Mouse (Mus musculus) heart, embryonic 16.5 days (tissue): ENCODE measurements at regions not wholly inside any gene's neighbourhood (a gene's known extent, or its start where the extent isn't known, plus 50 kb on each side); places are given as distances from the start of the nearest gene placed in this dataset.

Experiments used
- ATAC-seq: fragments of 200-750 bp; cut with Nextera tagmentation; replicated peaks from 2 replicates; pipeline ENCODE4 v1.8.0; 2017; ENCODE audit warnings: moderate number of reproducible peaks; ENCODE audit not compliant: insufficient read depth, low FRiP score; ENCODE audit errors: extremely low read depth
- H3K27ac ChIP-seq: fragments of 300-500 bp; sonication (generic); 2 replicates; pipeline ENCODE4 v1.5.1; 2014; ENCODE audit warnings: mild to moderate bottlenecking, low read length, control low read depth, moderate library complexity
- H3K27me3 ChIP-seq: fragments of 300-500 bp; sonication (generic); 2 replicates; pipeline ENCODE4 v1.6.1; 2014; ENCODE audit warnings: low read length, mixed read lengths; ENCODE audit not compliant: control insufficient read depth, insufficient read depth
- H3K36me3 ChIP-seq: fragments of 300-500 bp; sonication (generic); 2 replicates; pipeline ENCODE4 v1.6.1; 2014; ENCODE audit not compliant: control insufficient read depth, insufficient read depth
- H3K4me1 ChIP-seq: fragments of 300-500 bp; sonication (generic); 2 replicates; pipeline ENCODE4 v1.6.1; 2014; ENCODE audit warnings: low read length, mixed read lengths; ENCODE audit not compliant: control insufficient read depth, insufficient read depth
- H3K4me2 ChIP-seq: fragments of 300-500 bp; sonication (generic); 2 replicates; pipeline ENCODE4 v1.6.1; 2014; ENCODE audit warnings: low read depth, mild to moderate bottlenecking, control low read depth, low read length
- H3K4me3 ChIP-seq: fragments of 300-500 bp; sonication (generic); 2 replicates; pipeline ENCODE4 v1.5.1; 2014; ENCODE audit warnings: mild to moderate bottlenecking, control low read depth, low read length
- H3K9ac ChIP-seq: fragments of 300-500 bp; sonication (generic); 2 replicates; pipeline ENCODE4 v1.6.1; 2014; ENCODE audit warnings: low read length, control low read depth
- H3K9me3 ChIP-seq: fragments of 300-500 bp; sonication (generic); replicated peaks from 2 replicates; pipeline ENCODE4 v1.6.1; 2016; ENCODE audit warnings: low read length; ENCODE audit not compliant: control insufficient read depth
- WGBS: fragments of 180-500 bp; shearing (Covaris S2); extraction: QIAGEN DNeasy Blood & Tissue Kit; methylation state at CpG from one replicate; pipeline ENCODE4 v1.1.7; 2014; 5-methylcytosine and 5-hydroxymethylcytosine counted together

DNA sequence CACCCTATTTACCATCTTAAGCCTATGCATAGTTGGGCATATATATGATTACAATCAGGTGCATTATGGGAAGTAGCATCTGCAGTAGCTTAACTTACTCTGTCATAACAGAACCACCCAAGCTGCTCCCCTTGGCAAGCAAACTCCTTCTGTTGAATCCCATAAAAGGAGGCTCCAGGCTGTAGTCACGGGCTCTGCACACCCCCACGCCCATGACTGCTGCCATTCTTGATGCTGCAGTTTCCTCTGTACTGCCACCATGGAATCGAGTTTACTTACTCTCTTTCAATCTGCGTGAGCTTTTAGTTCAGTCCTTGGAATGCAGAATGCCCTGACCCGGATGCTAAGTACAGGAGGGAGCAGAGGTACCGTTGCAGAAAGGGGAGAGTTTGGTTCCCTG, 357.4 kb downstream of the Med10 start:
- WGBS = 59% methylated on average over 6 of the region's 6 CpGs
- no peak overlapping the region for H3K4me3 ChIP-seq
- no peak for ATAC-seq

DNA sequence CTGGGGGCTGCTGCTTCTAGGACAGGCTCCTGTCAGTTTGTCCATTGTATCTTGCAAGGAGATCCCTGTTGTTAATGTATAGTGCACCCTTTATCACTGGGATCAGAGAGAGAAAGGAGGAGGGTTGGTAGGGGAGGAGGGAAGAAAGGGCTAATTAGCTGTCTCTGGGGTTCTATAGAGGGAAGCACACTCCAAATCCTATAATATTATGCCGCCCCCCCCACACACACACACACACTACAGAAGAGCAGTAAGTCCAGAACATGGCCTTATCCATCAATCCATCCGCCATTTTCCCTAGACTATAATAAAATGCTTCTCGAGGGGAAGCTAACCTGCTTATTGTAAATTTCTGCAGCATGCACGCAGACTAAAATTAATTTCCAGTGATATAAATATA, 359.9 kb downstream of the Med10 start:
- no peaks in the 10 kb centered on the region for H3K4me1 ChIP-seq
- no peak overlapping the region for H3K4me3 ChIP-seq
- H3K27ac ChIP-seq = no peak overlapping the region
- no peak for ATAC-seq
- no peak overlapping the region for H3K9ac ChIP-seq
- no peaks in the 10 kb centered on the region for H3K27me3 ChIP-seq
- no peak overlapping the region for H3K4me2 ChIP-seq
- H3K36me3 ChIP-seq = no peaks in the 10 kb centered on the region
- H3K9me3 ChIP-seq = no peaks in the 10 kb centered on the region
- WGBS = 86% methylated on average over 4 of the region's 4 CpGs

More for the DNA sequence above, 357.4 kb downstream of the Med10 start:
- no peak overlapping the region for H3K4me2 ChIP-seq
- H3K4me1 ChIP-seq = no peaks in the 10 kb centered on the region
- no peak overlapping the region for H3K27ac ChIP-seq
- no peaks in the 10 kb centered on the region for H3K36me3 ChIP-seq
- no peak overlapping the region for H3K9ac ChIP-seq
- H3K27me3 ChIP-seq = no peaks in the 10 kb centered on the region
- no peaks in the 10 kb centered on the region for H3K9me3 ChIP-seq

DNA sequence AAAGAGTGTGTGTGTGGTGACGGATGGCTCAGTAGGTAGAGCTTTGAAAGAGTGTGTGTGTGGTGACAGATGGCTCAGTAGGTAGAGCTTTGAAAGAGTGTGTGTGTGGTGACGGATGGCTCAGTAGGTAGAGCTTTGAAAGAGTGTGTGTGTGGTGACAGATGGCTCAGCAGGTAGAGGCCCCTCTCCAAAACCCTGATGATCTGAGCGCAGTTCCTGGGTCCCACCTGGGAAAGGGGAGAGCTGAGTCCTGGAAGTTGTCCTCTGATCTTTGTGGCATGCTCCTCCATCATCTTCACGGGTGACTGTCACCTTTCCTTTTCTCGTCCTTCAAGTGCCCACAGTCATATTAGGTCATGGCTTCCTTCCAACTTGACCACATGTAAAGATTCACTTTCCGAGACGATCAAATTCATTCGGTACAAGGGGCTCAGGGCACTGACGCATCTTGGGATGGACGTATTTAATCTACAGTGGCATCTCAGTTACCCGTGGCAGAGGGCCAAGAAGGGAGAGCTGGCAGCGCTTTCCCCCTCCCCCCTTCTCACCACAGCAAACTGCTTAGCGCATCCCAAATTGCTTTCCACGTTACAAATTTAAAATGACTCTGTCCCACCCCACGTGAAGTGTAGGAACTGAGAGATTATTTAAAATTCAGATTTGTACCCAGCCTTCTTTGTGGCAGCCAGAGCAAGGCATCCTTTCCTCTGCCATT, 363.5 kb downstream of the Med10 start:
- Histone ChIP-seq H3K4me1 (no peaks in the 10 kb centered on the region), H3K36me3 (no peaks in the 10 kb centered on the region), H3K4me3 (no peak overlapping the region), H3K4me2 (no peak overlapping the region), H3K27me3 (no peaks in the 10 kb centered on the region), H3K27ac (no peak overlapping the region), H3K9ac (no peak overlapping the region), H3K9me3 (no peaks in the 10 kb centered on the region)
- ATAC-seq = no peak
- whole genome bisulfite sequencing = 74% methylated on average over 15 of the region's 15 CpGs

DNA sequence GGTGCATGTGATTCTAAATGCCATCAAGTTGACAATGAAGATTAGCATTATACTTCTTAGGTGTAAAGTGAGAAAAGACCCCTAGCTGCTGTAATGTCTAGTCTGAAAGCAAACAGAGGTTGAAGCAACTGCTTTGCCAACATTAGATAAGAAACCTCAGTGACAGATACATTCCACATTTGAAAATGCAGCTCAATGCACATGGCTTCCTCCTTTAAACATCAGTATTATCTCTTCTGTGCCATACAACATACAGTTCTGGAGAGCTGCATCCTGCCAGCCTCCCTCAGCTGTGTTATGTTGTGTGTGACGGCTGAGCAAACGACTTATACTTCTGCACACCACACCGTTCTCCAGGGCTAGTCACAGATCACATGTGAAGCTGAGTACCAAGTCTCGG, 365.6 kb downstream of the Med10 start:
- 54% methylated on average over 4 of the region's 4 CpGs for WGBS
- H3K36me3 ChIP-seq = no peaks in the 10 kb centered on the region
- H3K9ac ChIP-seq = no peak overlapping the region
- no peak overlapping the region for H3K4me2 ChIP-seq
- no peaks in the 10 kb centered on the region for H3K4me1 ChIP-seq
- H3K4me3 ChIP-seq = no peak overlapping the region
- no peak for ATAC-seq
- H3K27me3 ChIP-seq = no peaks in the 10 kb centered on the region
- H3K9me3 ChIP-seq = no peaks in the 10 kb centered on the region
- no peak overlapping the region for H3K27ac ChIP-seq

DNA sequence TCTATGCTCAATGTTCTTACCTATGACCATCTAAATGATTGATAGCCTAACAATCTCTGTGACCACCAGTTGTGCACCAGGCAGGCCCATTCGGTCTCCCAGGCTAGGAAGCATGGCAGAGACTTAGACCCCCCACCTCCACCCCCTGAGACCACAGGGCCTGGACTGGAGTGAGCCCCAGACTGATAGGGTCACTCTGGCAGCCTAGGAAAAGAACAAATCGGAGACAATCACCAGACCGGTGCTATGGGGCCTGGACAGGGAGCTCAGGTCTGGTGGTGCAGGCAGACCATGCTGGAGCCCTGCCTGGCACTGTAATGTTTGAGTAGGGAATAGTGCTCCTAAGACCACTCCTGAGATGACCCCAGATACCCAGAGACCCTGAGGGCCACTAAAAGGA, 366.7 kb downstream of the Med10 start:
- Histone ChIP-seq H3K4me3 (no peak overlapping the region), H3K9ac (no peak overlapping the region), H3K4me2 (no peak overlapping the region), H3K27me3 (no peaks in the 10 kb centered on the region), H3K36me3 (no peaks in the 10 kb centered on the region), H3K9me3 (no peaks in the 10 kb centered on the region), H3K27ac (no peak overlapping the region), H3K4me1 (no peaks in the 10 kb centered on the region)
- 88% methylated on average over 3 of the region's 3 CpGs for WGBS
- ATAC-seq = no peak

DNA sequence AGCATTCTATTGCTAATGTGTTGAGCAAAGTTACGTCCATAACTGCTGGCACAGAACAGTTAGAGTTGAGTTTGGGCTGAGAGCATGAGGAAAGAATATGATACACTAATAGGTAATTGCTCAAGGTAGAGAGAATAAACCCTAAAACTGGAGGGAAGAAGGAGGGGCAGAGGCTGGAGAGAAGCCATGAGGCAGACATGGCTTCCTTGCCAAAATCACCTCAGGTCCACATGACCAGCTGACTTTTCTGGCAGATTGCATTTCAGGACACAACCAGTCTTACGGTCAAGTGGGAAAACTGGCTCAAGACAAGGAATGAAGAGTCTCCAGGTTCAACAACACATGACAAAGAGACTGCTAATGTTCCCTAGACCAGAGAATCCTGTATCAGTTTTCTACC, 374.9 kb downstream of the Med10 start:
- Histone ChIP-seq H3K9me3 (no peaks in the 10 kb centered on the region), H3K27ac (no peak overlapping the region), H3K4me2 (no peak overlapping the region), H3K4me3 (no peak overlapping the region), H3K4me1 (no peaks in the 10 kb centered on the region), H3K27me3 (no peaks in the 10 kb centered on the region), H3K9ac (no peak overlapping the region), H3K36me3 (no peaks in the 10 kb centered on the region)
- WGBS = 87% methylated on average over 2 of the region's 2 CpGs
- no peak for ATAC-seq

DNA sequence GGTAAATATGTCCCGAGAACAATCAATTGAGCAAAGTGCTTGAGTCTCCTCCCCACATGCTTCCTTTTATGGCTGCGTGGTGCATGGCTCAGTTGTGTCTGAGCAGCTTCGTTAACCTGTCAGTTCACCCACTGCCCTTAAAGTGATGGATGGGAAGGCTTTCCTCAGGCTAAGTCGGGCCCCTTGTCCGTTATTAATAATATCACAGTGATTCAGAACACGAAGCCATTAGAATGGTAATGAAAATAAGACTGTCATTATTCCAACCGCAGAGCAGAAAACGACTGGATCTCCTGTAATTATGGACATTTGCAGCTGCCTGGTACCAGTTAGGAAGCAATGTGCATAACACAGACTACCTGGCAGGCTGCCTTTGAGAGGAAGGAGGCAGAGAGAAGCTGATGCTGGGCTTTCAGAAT, 375.9 kb downstream of the Med10 start:
- no peaks in the 10 kb centered on the region for H3K36me3 ChIP-seq

DNA sequence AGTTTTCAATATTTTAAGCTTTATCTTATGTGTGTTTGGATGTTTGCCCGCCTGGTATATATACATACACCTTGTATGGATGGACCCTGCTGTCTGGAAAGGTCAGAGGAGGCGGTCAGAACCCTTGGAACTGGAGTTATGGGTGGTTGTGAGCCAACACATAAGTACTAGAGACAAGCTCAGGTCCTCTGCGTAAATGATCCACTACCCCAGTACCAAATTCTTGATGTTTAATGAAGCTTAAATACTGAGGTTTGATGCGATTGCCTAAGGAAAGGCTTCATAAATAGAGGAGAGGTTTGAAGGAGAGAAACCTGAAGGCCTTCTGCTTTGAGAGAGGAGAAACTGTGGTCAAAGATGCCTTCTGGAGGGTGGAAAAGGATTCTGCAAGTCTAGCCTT, 388.8 kb downstream of the Med10 start:
- Histone ChIP-seq H3K9me3 (no peaks in the 10 kb centered on the region), H3K27ac (no peak overlapping the region), H3K9ac (no peak overlapping the region), H3K4me2 (no peak overlapping the region), H3K4me1 (no peaks in the 10 kb centered on the region), H3K36me3 (no peaks in the 10 kb centered on the region), H3K27me3 (no peaks in the 10 kb centered on the region), H3K4me3 (no peak overlapping the region)
- WGBS = 77% methylated on average over 4 of the region's 4 CpGs
- ATAC-seq = no peak

More for the DNA sequence above, 375.9 kb downstream of the Med10 start:
- ATAC-seq = no peak
- Histone ChIP-seq H3K4me2 (no peak overlapping the region), H3K27me3 (no peaks in the 10 kb centered on the region), H3K27ac (no peak overlapping the region), H3K4me3 (no peak overlapping the region), H3K4me1 (no peaks in the 10 kb centered on the region), H3K9ac (no peak overlapping the region), H3K9me3 (no peaks in the 10 kb centered on the region)
- 50% methylated on average over 8 of the region's 8 CpGs for WGBS

DNA sequence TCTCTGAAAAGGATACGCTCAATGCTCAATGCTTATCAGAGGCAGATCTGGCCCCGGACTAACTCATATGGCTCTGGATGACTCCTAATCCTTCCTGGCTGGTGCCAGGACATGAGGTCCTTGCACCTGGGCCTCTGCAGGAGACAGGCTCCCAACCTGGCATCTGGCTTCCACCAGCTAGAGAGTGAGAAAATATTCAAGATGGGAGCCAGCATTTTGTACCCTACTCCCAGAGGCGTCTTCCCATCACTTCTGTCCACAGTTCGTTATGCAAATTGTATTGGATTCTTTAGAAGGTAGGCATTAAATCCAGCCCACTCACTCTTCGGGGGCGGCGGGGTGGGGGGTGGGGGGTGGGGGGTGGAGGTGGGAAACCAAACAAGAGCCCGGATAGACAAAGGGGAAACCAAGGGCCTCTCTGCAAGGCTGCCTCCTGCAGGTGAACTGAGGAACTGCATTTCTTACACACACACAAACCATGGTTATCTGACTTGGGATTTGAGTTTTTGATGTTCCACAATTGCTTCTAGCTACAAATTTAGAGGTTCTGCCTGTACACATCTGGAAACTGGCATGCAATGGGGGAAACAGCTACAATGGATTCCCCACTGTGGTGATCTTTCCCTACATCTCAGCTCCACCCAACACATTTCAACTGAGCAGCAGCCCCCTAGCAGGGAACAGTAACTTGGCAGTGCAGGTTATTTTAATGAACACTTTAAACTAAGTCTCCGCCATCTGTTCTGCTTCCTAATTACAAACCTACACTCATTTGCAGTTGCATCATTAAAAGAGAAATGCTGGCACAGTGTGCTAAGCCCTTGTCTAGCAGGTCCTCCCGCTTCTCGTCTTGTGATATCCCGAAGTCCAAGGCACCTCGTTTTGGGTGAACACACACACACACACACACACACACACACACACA, 390.2 kb downstream of the Med10 start:
- no peak for ATAC-seq
- H3K9ac ChIP-seq = no peak overlapping the region
- no peaks in the 10 kb centered on the region for H3K27me3 ChIP-seq
- no peak overlapping the region for H3K4me2 ChIP-seq
- WGBS = 77% methylated on average over 13 of the region's 13 CpGs
- no peak overlapping the region for H3K4me3 ChIP-seq
- no peak overlapping the region for H3K27ac ChIP-seq
- no peaks in the 10 kb centered on the region for H3K36me3 ChIP-seq
- H3K4me1 ChIP-seq = no peaks in the 10 kb centered on the region
- no peaks in the 10 kb centered on the region for H3K9me3 ChIP-seq
